Mouse (Mus musculus) testis, adult 2 months (tissue): ENCODE measurements around the gene Dync2li1.
A peak's percentile ranks its signal among the peaks of the same experiment; 100 is the strongest.

ENCODE experiments used
- CTCF ChIP-seq: fragments of 200-500 bp; IDR thresholded peaks from 2 replicates; pipeline ENCODE4 v1.5.1; 2012; ENCODE audit warnings: low read depth, mild to moderate bottlenecking, inconsistent platforms, low read length, moderate library complexity; ENCODE audit not compliant: control insufficient read depth, insufficient read depth, insufficient replicate concordance
- POLR2A ChIP-seq: fragments of 200-500 bp; IDR thresholded peaks from 2 replicates; pipeline ENCODE4 v1.6.1; 2012; ENCODE audit warnings: low read depth, mild to moderate bottlenecking, inconsistent platforms, low read length, moderate library complexity; ENCODE audit not compliant: control insufficient read depth

GRCm38 (mm10) chr17:84641893-84642292, 15.6 kb downstream of the Dync2li1 start:
- TF ChIP-seq POLR2A: no peak
- TF ChIP-seq CTCF: peak; percentile 60; the same call in 1 of the 2 replicates
